Mouse (Mus musculus): ENCODE data around the gene Zfp667.
"Not testable (repeated sequence)": the region's sequence is repeated elsewhere in the genome, so short reads cannot be mapped to it uniquely, and the experiment has no call there.

Gene Zfp667

GRCm38 (mm10) chr7:6285842-6286705, at the start of gene Zfp667:
Zfp667 (plus strand) TSS chr7:6286579.
- DNase-seq (ENCODE audit: low read depth, low spot score) = peak; percentile 93

GRCm38 (mm10) chr7:6239787-6240186, 46.6 kb upstream of the Zfp667 start:
- no peak for DNase-seq (ENCODE audit: low read depth, low spot score)

GRCm38 (mm10) chr7:6240841-6241425, 45.4 kb upstream of the Zfp667 start:
- peak; percentile 67 for DNase-seq (ENCODE audit: low read depth, low spot score)

GRCm38 (mm10) chr7:6244361-6245292, 41.8 kb upstream of the Zfp667 start:
- DNase-seq (ENCODE audit: low read depth, low spot score) = no peak

- no peak for DNase-seq (ENCODE audit: low read depth, low spot score)
These were observed 34.0 kb upstream of the Zfp667 start, which contains the start of gene Epp13 for GRCm38 (mm10) chr7:6252410-6252809. Epp13 (plus strand) TSS chr7:6252710.

GRCm38 (mm10) chr7:6254451-6254850, 31.9 kb upstream of the Zfp667 start:
- DNase-seq (ENCODE audit: low read depth, low spot score) = no peak

- no peak for DNase-seq (ENCODE audit: low read depth, low spot score)
These were observed 29.0 kb upstream of the Zfp667 start for GRCm38 (mm10) chr7:6257386-6257785.

- no peak for DNase-seq (ENCODE audit: low read depth, low spot score)
These were observed 27.9 kb upstream of the Zfp667 start for GRCm38 (mm10) chr7:6258232-6259220.

GRCm38 (mm10) chr7:6260004-6260403, 26.4 kb upstream of the Zfp667 start:
- not testable (repeated sequence) for DNase-seq (ENCODE audit: low read depth, low spot score)

- DNase-seq (ENCODE audit: low read depth, low spot score) = peak; percentile 6
These were observed 24.3 kb upstream of the Zfp667 start for GRCm38 (mm10) chr7:6262120-6262519.

GRCm38 (mm10) chr7:6262984-6263383, 23.4 kb upstream of the Zfp667 start:
- no peak for DNase-seq (ENCODE audit: low read depth, low spot score)

GRCm38 (mm10) chr7:6265695-6266094, 20.7 kb upstream of the Zfp667 start:
- DNase-seq (ENCODE audit: low read depth, low spot score) = peak; percentile 47

- DNase-seq (ENCODE audit: low read depth, low spot score) = no peak
These were observed 8.5 kb upstream of the Zfp667 start for GRCm38 (mm10) chr7:6277906-6278305.

GRCm38 (mm10) chr7:6282749-6283148, 3.6 kb upstream of the Zfp667 start:
- DNase-seq (ENCODE audit: low read depth, low spot score) = peak; percentile 90

GRCm38 (mm10) chr7:6283451-6284075, 2.8 kb upstream of the Zfp667 start:
- DNase-seq (ENCODE audit: low read depth, low spot score) = peak; percentile 92

- DNase-seq (ENCODE audit: low read depth, low spot score) = no peak
These were observed 1.9 kb upstream of the Zfp667 start for GRCm38 (mm10) chr7:6284442-6285012.

GRCm38 (mm10) chr7:6285366-6285765, 1.0 kb upstream of the Zfp667 start:
- DNase-seq (ENCODE audit: low read depth, low spot score) = peak; percentile 6

- DNase-seq (ENCODE audit: low read depth, low spot score) = no peak
These were observed 647 bp downstream of the Zfp667 start for GRCm38 (mm10) chr7:6286921-6287531.

GRCm38 (mm10) chr7:6291121-6291520, 4.7 kb downstream of the Zfp667 start:
- DNase-seq (ENCODE audit: low read depth, low spot score) = peak; percentile 37

Data from 3T3-L1 (cell line).